Mouse (Mus musculus) small intestine, adult 2 months (tissue): ENCODE results near the gene Pnpo.

Experiments used
- CTCF ChIP-seq: fragments of 200-500 bp; IDR thresholded peaks from 2 replicates; pipeline ENCODE4 v1.5.1; 2012; ENCODE audit warnings: low read depth, mild to moderate bottlenecking, control low read depth, inconsistent platforms, low read length, moderate library complexity, mixed read lengths; ENCODE audit not compliant: insufficient replicate concordance, insufficient read length; ENCODE audit errors: extremely low read depth
- POLR2A ChIP-seq: fragments of 200-500 bp; IDR thresholded peaks from 2 replicates; pipeline ENCODE4 v1.6.1; 2012; ENCODE audit warnings: low read depth, mild to moderate bottlenecking, control low read depth, inconsistent platforms, low read length, moderate library complexity

- no peak for TF ChIP-seq CTCF
- no peak for TF ChIP-seq POLR2A
Measured at GRCm38 (mm10) chr11:96982859-96983258, 39.1 kb upstream of the Pnpo start, which contains the start of gene Sp2.
